In the genomic region with DNA sequence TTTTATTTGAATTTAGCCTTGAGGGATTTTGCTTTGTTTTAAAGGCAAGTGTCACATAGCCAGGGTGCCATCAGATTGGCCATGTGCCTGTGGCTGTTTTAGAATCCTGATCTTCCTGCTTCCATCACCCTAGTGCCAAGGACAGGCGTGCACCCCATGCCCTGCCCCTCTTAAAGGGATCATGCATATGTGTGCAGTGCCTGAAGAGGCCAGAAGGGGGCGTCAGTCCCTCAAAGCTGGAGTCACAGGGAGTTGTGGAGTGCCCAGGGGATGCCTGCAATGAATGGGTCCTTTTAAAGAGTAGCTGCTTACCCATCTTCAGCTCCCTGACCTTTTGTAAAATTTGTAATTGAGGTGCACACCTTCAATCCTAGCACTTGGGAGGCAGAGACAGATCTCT, we compare ENCODE assay signal across 9 mouse cellular contexts. TPM values are rescaled to one million over a fixed set of nuclear protein-coding genes. Genes with fewer than 3 reads are reported as not detected.
DNase-seq lines count a peak whose midpoint lies in the region; ATAC-seq and TF ChIP-seq lines count a peak whose summit lies in the region.
"Had no signal": no experiment of that assay in that cellular context is flagged by ENCODE, and none has a peak within 500 bp of the region (broad histone marks: within the 10 kb centered on the region; RNA-seq: fewer than 3 reads in every experiment).

No protein-coding gene starts in this region.

- WGBS in midbrain, embryonic 11.5 days: 37% methylated on average over 2 of the region's 2 CpGs
- 30% methylated on average over 2 of the region's 2 CpGs for WGBS in midbrain, embryonic 16.5 days
- 17% methylated on average over 2 of the region's 2 CpGs for WGBS in olfactory bulb, adult 2 months

- peak; percentile 75 for TF ChIP-seq CTCF in gastrocnemius, adult 2 months (IDR thresholded peaks at IDR 0.05)
- peak; percentile 84 for TF ChIP-seq CTCF in bone marrow macrophage, adult 2 months (IDR thresholded peaks at IDR 0.05; ENCODE audit: low read depth, low read length)
- TF ChIP-seq CTCF in olfactory bulb, adult 2 months (IDR thresholded peaks at IDR 0.05; ENCODE audit: insufficient read depth, low read depth, low read length): peak; percentile 54; the same call in 1 of the 2 replicates

- TF ChIP-seq POLR2A in bone marrow macrophage, adult 2 months (IDR thresholded peaks at IDR 0.05; ENCODE audit: borderline replicate concordance, low read depth, low read length): no peak
- TF ChIP-seq POLR2A in olfactory bulb, adult 2 months (IDR thresholded peaks at IDR 0.05; ENCODE audit: insufficient read depth, low read depth, low read length): no peak

- no peak overlapping the region for H3K4me3 ChIP-seq in gastrocnemius, adult 2 months
- H3K4me3 ChIP-seq in midbrain, embryonic 11.5 days (ENCODE audit: low read depth, low read length): no peak overlapping the region
- H3K4me3 ChIP-seq in midbrain, embryonic 16.5 days (ENCODE audit: low read depth, low read length): no peak overlapping the region
- no peak overlapping the region for H3K4me3 ChIP-seq in bone marrow macrophage, adult 2 months (ENCODE audit: insufficient read depth, low read length)
- no peak overlapping the region for H3K4me3 ChIP-seq in olfactory bulb, adult 2 months (ENCODE audit: insufficient read depth, low read depth, low read length)
- H3K4me3 ChIP-seq: myocyte had no signal

- H3K27ac ChIP-seq in gastrocnemius, adult 2 months: no peak overlapping the region
- H3K27ac ChIP-seq in midbrain, embryonic 11.5 days (ENCODE audit: low read depth, low read length): no peak overlapping the region
- H3K27ac ChIP-seq in midbrain, embryonic 16.5 days (ENCODE audit: low read length): no peak overlapping the region
- no peak overlapping the region for H3K27ac ChIP-seq in bone marrow macrophage, adult 2 months (ENCODE audit: insufficient read depth, low read depth, low read length)
- H3K27ac ChIP-seq in olfactory bulb, adult 2 months (ENCODE audit: insufficient read depth, low read depth, low read length): no peak overlapping the region

- no peak overlapping the region for H3K4me2 ChIP-seq in midbrain, embryonic 11.5 days
- no peak overlapping the region for H3K4me2 ChIP-seq in midbrain, embryonic 16.5 days (ENCODE audit: low read length)

- H3K27me3 ChIP-seq in midbrain, embryonic 11.5 days (ENCODE audit: control insufficient read depth, insufficient read depth, low read length): no peaks in the 10 kb centered on the region
- no peaks in the 10 kb centered on the region for H3K27me3 ChIP-seq in midbrain, embryonic 16.5 days (ENCODE audit: control insufficient read depth, insufficient read depth, low read depth, low read length)

- H3K9ac ChIP-seq in midbrain, embryonic 11.5 days (ENCODE audit: low read length): no peak overlapping the region
- H3K9ac ChIP-seq in midbrain, embryonic 16.5 days (ENCODE audit: low read depth, low read length): no peak overlapping the region

- ATAC-seq in midbrain, embryonic 11.5 days (ENCODE audit: low FRiP score): no peak
- no peak for ATAC-seq in midbrain, embryonic 16.5 days

- intact Hi-C loops in gastrocnemius, adult 2 months (cut with DNase I): no loop called here

- H3K4me1 ChIP-seq in midbrain, embryonic 11.5 days (ENCODE audit: control insufficient read depth, insufficient read depth, low read length): no peaks in the 10 kb centered on the region
- no peaks in the 10 kb centered on the region; the same call in 1 of the 2 replicates for H3K4me1 ChIP-seq in midbrain, embryonic 16.5 days (ENCODE audit: control insufficient read depth, insufficient read depth, low read length)
- no peaks in the 10 kb centered on the region for H3K4me1 ChIP-seq in bone marrow macrophage, adult 2 months (ENCODE audit: control insufficient read depth, insufficient read depth, low read length)
- H3K4me1 ChIP-seq in olfactory bulb, adult 2 months (ENCODE audit: control insufficient read depth, insufficient read depth, low read length): peaks cover 2% of the 10 kb centered on the region; the same call in 1 of the 2 replicates

- peaks cover 31% of the 10 kb centered on the region for H3K36me3 ChIP-seq in midbrain, embryonic 11.5 days (ENCODE audit: control insufficient read depth, insufficient read depth, low read length)
- peaks cover 33% of the 10 kb centered on the region for H3K36me3 ChIP-seq in midbrain, embryonic 16.5 days (ENCODE audit: control insufficient read depth, insufficient read depth, low read length)

- H3K9me3 ChIP-seq in midbrain, embryonic 11.5 days (ENCODE audit: control insufficient read depth, low read length): no peaks in the 10 kb centered on the region
- H3K9me3 ChIP-seq in midbrain, embryonic 16.5 days (replicated peaks; ENCODE audit: control insufficient read depth, low read length, poor library complexity, severe bottlenecking): no peaks in the 10 kb centered on the region

- peak; percentile 66 for DNase-seq in gastrocnemius, adult 2 months
- no peak for DNase-seq in gastrocnemius, postnatal 4 days (ENCODE audit: low spot score in 2 of 2)
- DNase-seq in midbrain, embryonic 11.5 days (ENCODE audit: low spot score, missing footprints): peak; percentile 93
- no peak for DNase-seq in layer of hippocampus, adult 8-10 months (ENCODE audit: low spot score in 2 of 2)
- no peak for DNase-seq in frontal cortex, postnatal 10 days (ENCODE audit: low spot score in 2 of 2)

RNA-seq across cellular contexts. Expression of gene Cers1, which starts 6.3 kb away (rescaled TPM):
- 10 to 100 TPM; 14.0 to 23.3 TPM for total RNA-seq in gastrocnemius, adult 2 months (2021)
- total RNA-seq in gastrocnemius, postnatal 4 days (2021): 10 to 100 TPM; 23.1 to 24.4 TPM
- polyA plus RNA-seq in midbrain, embryonic 11.5 days (2014; fragmentation: Nextera tagmentation; extraction: Ambion mirVana): 5.5 and 7.0 TPM in 2 replicates
- 40.3 and 42.1 TPM in 2 replicates for polyA plus RNA-seq in midbrain, embryonic 16.5 days (2015; fragmentation: Nextera tagmentation; extraction: Ambion mirVana)
- polyA plus RNA-seq in bone marrow macrophage, adult 2 months (2012; ENCODE audit: insufficient read depth, insufficient read length, missing spikeins): not detected in 2 replicates
- polyA plus RNA-seq in olfactory bulb, adult 2 months (2012; ENCODE audit: insufficient read depth, insufficient read length, low replicate concordance, missing spikeins): not detected in 2 replicates
- 100 to 1,000 TPM in 3 of 4 experiments, 10 to 100 TPM in 1; 99.3 to 118 (median 106) TPM for total RNA-seq in layer of hippocampus, adult 8-10 months (2022)

RNA-seq across cellular contexts. Expression of gene Cope, which starts 7.0 kb away (rescaled TPM):
- total RNA-seq in gastrocnemius, adult 2 months (2021): 100 to 1,000 TPM; 118 to 128 TPM
- total RNA-seq in gastrocnemius, postnatal 4 days (2021): 100 to 1,000 TPM; 168 to 177 TPM
- 230 and 240 TPM in 2 replicates for polyA plus RNA-seq in midbrain, embryonic 11.5 days (2014; fragmentation: Nextera tagmentation; extraction: Ambion mirVana)
- polyA plus RNA-seq in midbrain, embryonic 16.5 days (2015; fragmentation: Nextera tagmentation; extraction: Ambion mirVana): 261 and 268 TPM in 2 replicates
- polyA plus RNA-seq in bone marrow macrophage, adult 2 months (2012; ENCODE audit: insufficient read depth, insufficient read length, missing spikeins): 119 and 139 TPM in 2 replicates
- polyA plus RNA-seq in olfactory bulb, adult 2 months (2012; ENCODE audit: insufficient read depth, insufficient read length, low replicate concordance, missing spikeins): not detected in 2 replicates
- total RNA-seq in layer of hippocampus, adult 8-10 months (2022): 100 to 1,000 TPM; 127 to 152 (median 135) TPM

RNA-seq across cellular contexts. Expression of gene Ddx49, which starts 7.0 kb away (rescaled TPM):
- 10 to 100 TPM; 29.9 to 30.0 TPM for total RNA-seq in gastrocnemius, adult 2 months (2021)
- total RNA-seq in gastrocnemius, postnatal 4 days (2021): 10 to 100 TPM; 42.8 to 42.9 TPM
- 45.7 and 49.7 TPM in 2 replicates for polyA plus RNA-seq in midbrain, embryonic 11.5 days (2014; fragmentation: Nextera tagmentation; extraction: Ambion mirVana)
- 40.3 and 45.0 TPM in 2 replicates for polyA plus RNA-seq in midbrain, embryonic 16.5 days (2015; fragmentation: Nextera tagmentation; extraction: Ambion mirVana)
- 23.9 and 24.3 TPM in 2 replicates for polyA plus RNA-seq in bone marrow macrophage, adult 2 months (2012; ENCODE audit: insufficient read depth, insufficient read length, missing spikeins)
- polyA plus RNA-seq in olfactory bulb, adult 2 months (2012; ENCODE audit: insufficient read depth, insufficient read length, low replicate concordance, missing spikeins): not detected in 2 replicates
- total RNA-seq in layer of hippocampus, adult 8-10 months (2022): 10 to 100 TPM; 49.2 to 55.5 (median 54.6) TPM

RNA-seq across cellular contexts. Expression of gene Gdf1, which starts 20.3 kb away (rescaled TPM):
- 1 to 10 TPM in 1 of 2 experiments, not detected in 1; 1.0 TPM for total RNA-seq in gastrocnemius, adult 2 months (2021)
- 1 to 10 TPM; 3.5 to 4.0 TPM for total RNA-seq in gastrocnemius, postnatal 4 days (2021)
- polyA plus RNA-seq in midbrain, embryonic 11.5 days (2014; fragmentation: Nextera tagmentation; extraction: Ambion mirVana): 0.43 and 1.3 TPM in 2 replicates
- 2.5 and 7.0 TPM in 2 replicates for polyA plus RNA-seq in midbrain, embryonic 16.5 days (2015; fragmentation: Nextera tagmentation; extraction: Ambion mirVana)
- not detected in 2 replicates for polyA plus RNA-seq in bone marrow macrophage, adult 2 months (2012; ENCODE audit: insufficient read depth, insufficient read length, missing spikeins)
- polyA plus RNA-seq in olfactory bulb, adult 2 months (2012; ENCODE audit: insufficient read depth, insufficient read length, low replicate concordance, missing spikeins): not detected in 2 replicates
- 10 to 100 TPM in 2 of 4 experiments, 1 to 10 TPM in 1, not detected in 1; 4.8 to 16.4 (median 11.3) TPM for total RNA-seq in layer of hippocampus, adult 8-10 months (2022)

RNA-seq across cellular contexts. Expression of gene Homer3, which starts 26.7 kb away (rescaled TPM):
- 1 to 10 TPM; 3.8 to 4.3 TPM for total RNA-seq in gastrocnemius, adult 2 months (2021)
- 10 to 100 TPM; 23.2 to 24.3 TPM for total RNA-seq in gastrocnemius, postnatal 4 days (2021)
- polyA plus RNA-seq in midbrain, embryonic 11.5 days (2014; fragmentation: Nextera tagmentation; extraction: Ambion mirVana): 50.5 and 61.2 TPM in 2 replicates
- polyA plus RNA-seq in midbrain, embryonic 16.5 days (2015; fragmentation: Nextera tagmentation; extraction: Ambion mirVana): 26.3 and 29.9 TPM in 2 replicates
- 27.4 and 29.3 TPM in 2 replicates for polyA plus RNA-seq in bone marrow macrophage, adult 2 months (2012; ENCODE audit: insufficient read depth, insufficient read length, missing spikeins)
- not detected in 2 replicates for polyA plus RNA-seq in olfactory bulb, adult 2 months (2012; ENCODE audit: insufficient read depth, insufficient read length, low replicate concordance, missing spikeins)
- total RNA-seq in layer of hippocampus, adult 8-10 months (2022): 10 to 100 TPM; 74.1 to 89.8 (median 80.1) TPM

Comparison
In these comparisons a context has a peak if more than half of its experiments do, and no peak if none do; other contexts are left out.
1. DNase-seq: peak in gastrocnemius, adult 2 months (single experiment) and midbrain, embryonic 11.5 days (single experiment); none in gastrocnemius, postnatal 4 days (0 of 2), layer of hippocampus, adult 8-10 months (0 of 2) and frontal cortex, postnatal 10 days (0 of 2).
2. RNA of gene Ddx49, which starts 7.0 kb away (polyA plus RNA-seq): 45.7 to 49.7 TPM in midbrain, embryonic 11.5 days, 40.3 to 45.0 TPM in midbrain, embryonic 16.5 days and 23.9 to 24.3 TPM in bone marrow macrophage, adult 2 months; not detected in olfactory bulb, adult 2 months; every median in the first group is over 10 times any median in the second.
3. Peak in every context shown above with its lines, with median percentiles within 50 percentile points of each other: CTCF ChIP-seq.